Mouse (Mus musculus): ENCODE data around the gene Cbln4. TPM values are rescaled to one million over a fixed set of nuclear protein-coding genes. Genes with fewer than 3 reads are reported as not detected.

The Cbln4 gene
- polyA plus RNA-seq, 1 experiment from 2014 or later: 64.9 TPM

- Histone ChIP-seq H3K4me1 (ENCODE audit: control insufficient read depth, insufficient read depth, low read length) (peaks cover 4% of the 10 kb centered on the region; the same call in 1 of the 2 replicates), H3K36me3 (ENCODE audit: control insufficient read depth, insufficient read depth, low read length) (no peaks in the 10 kb centered on the region), H3K4me3 (ENCODE audit: low read depth, low read length) (no peak overlapping the region), H3K27ac (ENCODE audit: low read length) (no peak overlapping the region), H3K9me3 (replicated peaks; ENCODE audit: control insufficient read depth, low read length, poor library complexity, severe bottlenecking) (no peaks in the 10 kb centered on the region), H3K4me2 (ENCODE audit: low read length) (no peak overlapping the region), H3K9ac (ENCODE audit: low read depth, low read length) (no peak overlapping the region), H3K27me3 (ENCODE audit: control insufficient read depth, insufficient read depth, low read depth, low read length) (no peaks in the 10 kb centered on the region)
- ATAC-seq: no peak
- WGBS: 74% methylated on average over 6 of the region's 6 CpGs
These were observed 48.4 kb downstream of the Cbln4 start for GRCm38 (mm10) chr2:171994861-171995260.

GRCm38 (mm10) chr2:171994240-171994639 is 49.0 kb downstream of the Cbln4 start:
- no peak overlapping the region for H3K4me3 ChIP-seq (ENCODE audit: low read depth, low read length)
- H3K4me2 ChIP-seq (ENCODE audit: low read length): no peak overlapping the region
- H3K36me3 ChIP-seq (ENCODE audit: control insufficient read depth, insufficient read depth, low read length): no peaks in the 10 kb centered on the region
- peaks cover 4% of the 10 kb centered on the region; the same call in 1 of the 2 replicates for H3K4me1 ChIP-seq (ENCODE audit: control insufficient read depth, insufficient read depth, low read length)
- WGBS: 66% methylated on average over 5 of the region's 5 CpGs
- no peak overlapping the region for H3K27ac ChIP-seq (ENCODE audit: low read length)
- H3K9me3 ChIP-seq (replicated peaks; ENCODE audit: control insufficient read depth, low read length, poor library complexity, severe bottlenecking): no peaks in the 10 kb centered on the region
- no peak for ATAC-seq
- no peaks in the 10 kb centered on the region for H3K27me3 ChIP-seq (ENCODE audit: control insufficient read depth, insufficient read depth, low read depth, low read length)
- no peak overlapping the region for H3K9ac ChIP-seq (ENCODE audit: low read depth, low read length)

- Histone ChIP-seq H3K36me3 (ENCODE audit: control insufficient read depth, insufficient read depth, low read length) (no peaks in the 10 kb centered on the region), H3K4me3 (ENCODE audit: low read depth, low read length) (no peak overlapping the region), H3K4me2 (ENCODE audit: low read length) (no peak overlapping the region), H3K27me3 (ENCODE audit: control insufficient read depth, insufficient read depth, low read depth, low read length) (no peaks in the 10 kb centered on the region), H3K9ac (ENCODE audit: low read depth, low read length) (no peak overlapping the region), H3K9me3 (replicated peaks; ENCODE audit: control insufficient read depth, low read length, poor library complexity, severe bottlenecking) (no peaks in the 10 kb centered on the region), H3K27ac (ENCODE audit: low read length) (no peak overlapping the region), H3K4me1 (ENCODE audit: control insufficient read depth, insufficient read depth, low read length) (peaks cover 3% of the 10 kb centered on the region; the same call in 1 of the 2 replicates)
- 31% methylated on average over 6 of the region's 6 CpGs for WGBS
- 0 out of 2 replicates have a peak, but pooled peaks have one; percentile 51 for ATAC-seq
These were observed 56.6 kb downstream of the Cbln4 start for GRCm38 (mm10) chr2:171986686-171987085.

Other genes with a start within 250 kb of the Cbln4 start
- 0.64 and 0.73 TPM in 2 replicates for gene Mc3r, start 205.0 kb upstream of the Cbln4 start, polyA plus RNA-seq (2015; fragmentation: Nextera tagmentation; extraction: Ambion mirVana)

All from midbrain, embryonic 16.5 days (tissue).